Mouse (Mus musculus): ENCODE results near the gene Gm49711. TPM values are rescaled to one million over a fixed set of nuclear protein-coding genes. Genes with fewer than 3 reads are reported as not detected.

Gene Gm49711
- polyA plus RNA-seq, 1 experiment from 2014 or later: 0.32 TPM

DNA sequence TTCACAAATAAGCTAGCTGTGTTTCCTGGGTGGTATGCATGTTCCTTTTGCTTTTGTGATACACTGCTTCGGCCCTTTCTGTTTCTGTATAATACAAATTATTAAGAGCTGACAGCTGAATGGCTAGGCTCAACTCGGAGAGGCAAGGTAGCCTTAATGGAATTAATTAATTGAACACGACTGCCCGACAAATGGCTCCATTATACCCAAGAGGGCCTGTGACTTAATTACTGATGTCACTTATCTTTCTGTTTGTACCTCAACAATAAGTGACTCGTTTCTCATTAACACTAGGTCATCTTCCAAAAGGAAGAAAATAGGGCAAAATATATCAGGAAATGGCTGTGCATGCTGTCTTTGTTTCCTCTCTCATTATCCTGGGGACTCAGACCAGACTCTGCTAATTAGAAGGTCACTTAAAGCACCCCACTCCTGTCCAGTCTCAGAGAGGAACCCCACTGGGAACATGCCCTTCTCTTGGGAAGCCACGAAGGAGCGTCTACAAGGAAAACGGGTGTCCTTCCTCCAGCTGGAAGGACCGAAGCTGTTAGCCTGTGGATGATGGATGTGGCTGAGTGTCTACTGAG is 84.4 kb downstream of the Gm49711 start:
- H3K4me1 ChIP-seq (ENCODE audit: control insufficient read depth, insufficient read depth, low read length): 0 out of 2 replicates have a peak, but pooled peaks cover 4% of the 10 kb centered on the region

DNA sequence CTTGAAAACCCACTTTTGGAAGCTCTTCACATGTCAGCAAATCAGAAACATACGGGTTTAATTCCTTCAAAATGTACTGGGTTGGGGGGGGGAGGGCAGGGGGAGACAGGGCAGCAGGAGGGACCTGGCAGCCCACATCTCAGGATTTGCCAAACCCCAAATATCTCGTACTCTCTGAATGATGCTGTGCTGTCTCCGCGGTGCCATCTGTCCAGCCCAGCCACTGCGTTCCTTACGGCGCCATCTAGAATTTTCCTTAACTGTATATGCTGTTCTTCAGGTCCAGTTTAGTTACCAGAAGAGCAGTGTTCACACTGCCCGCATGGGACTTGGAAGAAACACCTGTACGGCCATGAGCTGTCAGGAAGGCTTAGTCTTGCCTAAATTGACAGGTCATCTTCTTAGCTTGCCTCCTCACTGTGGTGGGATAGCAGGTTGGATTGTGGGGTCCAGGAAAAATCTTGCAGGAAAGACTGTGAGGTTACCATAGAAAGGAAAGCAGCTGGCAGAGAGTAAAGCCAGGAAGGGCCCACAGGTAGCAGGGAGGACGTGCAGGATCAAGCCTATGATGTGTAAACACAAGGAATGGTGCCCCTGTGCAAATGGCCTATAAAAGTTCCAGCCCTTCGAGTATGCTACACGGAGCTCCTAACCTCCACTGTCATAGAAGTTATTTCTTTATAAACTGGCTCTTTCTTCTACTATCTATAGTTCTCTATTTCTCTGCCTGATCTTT is 89.7 kb downstream of the Gm49711 start:
- Histone ChIP-seq H3K4me3 (ENCODE audit: low read length) (no peak overlapping the region), H3K4me1 (ENCODE audit: control insufficient read depth, insufficient read depth, low read length) (no peaks in the 10 kb centered on the region), H3K36me3 (ENCODE audit: control insufficient read depth, insufficient read depth, low read length) (no peaks in the 10 kb centered on the region), H3K27me3 (ENCODE audit: control insufficient read depth, insufficient read depth, low read length) (no peaks in the 10 kb centered on the region), H3K4me2 (replicated peaks; ENCODE audit: low read depth, low read length) (no peak overlapping the region), H3K9ac (ENCODE audit: low read depth, low read length) (no peak overlapping the region), H3K9me3 (ENCODE audit: control insufficient read depth, low read length) (no peaks in the 10 kb centered on the region), H3K27ac (ENCODE audit: low read depth, low read length) (no peak overlapping the region)
- no peak for ATAC-seq (ENCODE audit: low FRiP score, low TSS enrichment)
- WGBS: 89% methylated on average over 12 of the region's 12 CpGs

More for the DNA sequence above, 84.4 kb downstream of the Gm49711 start:
- 77% methylated on average over 9 of the region's 9 CpGs for WGBS
- H3K4me2 ChIP-seq (replicated peaks; ENCODE audit: low read depth, low read length): no peak overlapping the region
- H3K36me3 ChIP-seq (ENCODE audit: control insufficient read depth, insufficient read depth, low read length): no peaks in the 10 kb centered on the region
- no peaks in the 10 kb centered on the region for H3K27me3 ChIP-seq (ENCODE audit: control insufficient read depth, insufficient read depth, low read length)
- no peak overlapping the region for H3K9ac ChIP-seq (ENCODE audit: low read depth, low read length)
- no peaks in the 10 kb centered on the region for H3K9me3 ChIP-seq (ENCODE audit: control insufficient read depth, low read length)
- no peak overlapping the region for H3K27ac ChIP-seq (ENCODE audit: low read depth, low read length)
- H3K4me3 ChIP-seq (ENCODE audit: low read length): no peak overlapping the region
- ATAC-seq (ENCODE audit: low FRiP score, low TSS enrichment): no peak

DNA sequence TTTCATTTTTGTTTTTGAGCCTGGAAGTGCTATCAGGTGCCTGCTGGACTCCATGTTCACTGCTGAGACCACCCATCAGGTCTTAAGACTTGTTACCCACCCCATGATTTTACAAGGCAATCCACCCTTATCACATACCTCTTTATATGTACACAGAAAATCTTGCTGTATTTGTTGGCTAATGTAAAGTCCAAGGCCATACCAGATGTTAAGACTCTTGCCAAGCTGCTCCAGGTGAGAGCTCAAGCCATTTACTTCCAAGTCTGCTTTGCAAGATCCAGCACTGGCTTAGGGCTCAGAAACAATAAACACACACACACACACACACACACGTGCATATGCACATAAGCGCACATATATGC is 90.2 kb downstream of the Gm49711 start:
- Histone ChIP-seq H3K4me1 (ENCODE audit: control insufficient read depth, insufficient read depth, low read length) (no peaks in the 10 kb centered on the region), H3K4me2 (replicated peaks; ENCODE audit: low read depth, low read length) (no peak overlapping the region), H3K27ac (ENCODE audit: low read depth, low read length) (no peak overlapping the region), H3K36me3 (ENCODE audit: control insufficient read depth, insufficient read depth, low read length) (no peaks in the 10 kb centered on the region), H3K4me3 (ENCODE audit: low read length) (no peak overlapping the region), H3K9me3 (ENCODE audit: control insufficient read depth, low read length) (no peaks in the 10 kb centered on the region), H3K27me3 (ENCODE audit: control insufficient read depth, insufficient read depth, low read length) (no peaks in the 10 kb centered on the region), H3K9ac (ENCODE audit: low read depth, low read length) (no peak overlapping the region)
- WGBS: 88% methylated on average over 2 of the region's 2 CpGs
- no peak for ATAC-seq (ENCODE audit: low FRiP score, low TSS enrichment)

DNA sequence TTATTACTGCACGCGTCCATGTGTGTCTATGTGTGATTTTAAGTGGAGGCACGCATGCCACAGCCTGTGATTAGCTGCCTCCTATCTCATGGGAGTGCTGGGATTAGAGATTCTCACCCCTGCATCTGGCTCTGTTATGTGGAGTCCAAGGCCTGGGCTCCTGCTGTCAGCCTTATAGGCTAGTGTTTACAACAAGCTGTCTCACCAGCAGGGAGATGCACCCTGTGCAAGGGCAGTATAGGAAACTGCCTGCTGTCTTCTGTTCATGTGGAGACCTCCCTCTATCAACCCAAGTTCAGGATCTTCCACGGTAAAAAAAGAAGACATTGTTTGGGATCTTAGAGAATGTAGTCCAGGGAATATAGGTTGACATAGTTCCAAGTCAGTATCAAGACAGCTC is 92.9 kb downstream of the Gm49711 start:
- no peak overlapping the region for H3K4me3 ChIP-seq (ENCODE audit: low read length)
- WGBS: 71% methylated on average over 4 of the region's 4 CpGs

DNA sequence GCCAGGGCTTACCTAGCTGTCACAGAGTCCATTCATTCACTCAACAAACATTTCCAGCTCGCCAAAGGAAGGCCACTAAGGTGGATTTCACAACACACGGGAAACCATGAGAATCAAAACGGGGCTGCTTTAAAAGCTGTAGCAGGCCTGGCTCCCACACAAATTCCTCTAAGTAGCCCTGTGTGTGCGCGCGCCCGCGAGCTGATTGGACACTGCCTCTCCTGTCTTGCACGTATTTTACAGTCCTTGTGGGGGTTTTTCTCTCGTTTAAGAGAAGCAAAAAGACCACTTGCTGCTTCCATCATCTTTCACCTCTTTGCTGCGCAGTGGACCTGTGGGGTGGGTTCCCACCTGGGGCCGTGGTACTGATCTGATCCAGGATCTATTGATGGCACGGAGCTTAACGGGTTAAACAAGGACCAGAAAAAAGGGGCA is 99.9 kb downstream of the Gm49711 start:
- WGBS: 2% methylated on average over 14 of the region's 14 CpGs
- Histone ChIP-seq H3K36me3 (ENCODE audit: control insufficient read depth, insufficient read depth, low read length) (no peaks in the 10 kb centered on the region), H3K9ac (ENCODE audit: low read depth, low read length) (peak overlapping the region; percentile 60), H3K4me2 (replicated peaks; ENCODE audit: low read depth, low read length) (peak overlapping the region; percentile 95), H3K9me3 (ENCODE audit: control insufficient read depth, low read length) (no peaks in the 10 kb centered on the region), H3K4me3 (ENCODE audit: low read length) (peak overlapping the region; percentile 46), H3K27me3 (ENCODE audit: control insufficient read depth, insufficient read depth, low read length) (no peaks in the 10 kb centered on the region), H3K4me1 (ENCODE audit: control insufficient read depth, insufficient read depth, low read length) (peaks cover 6% of the 10 kb centered on the region), H3K27ac (ENCODE audit: low read depth, low read length) (peak overlapping the region; percentile 48; the same call in 1 of the 2 replicates)
- peak; percentile 68 for ATAC-seq (ENCODE audit: low FRiP score, low TSS enrichment)

More for the DNA sequence above, 92.9 kb downstream of the Gm49711 start:
- Histone ChIP-seq H3K4me1 (ENCODE audit: control insufficient read depth, insufficient read depth, low read length) (no peaks in the 10 kb centered on the region), H3K9ac (ENCODE audit: low read depth, low read length) (no peak overlapping the region), H3K9me3 (ENCODE audit: control insufficient read depth, low read length) (no peaks in the 10 kb centered on the region), H3K27ac (ENCODE audit: low read depth, low read length) (no peak overlapping the region), H3K27me3 (ENCODE audit: control insufficient read depth, insufficient read depth, low read length) (no peaks in the 10 kb centered on the region), H3K4me2 (replicated peaks; ENCODE audit: low read depth, low read length) (no peak overlapping the region), H3K36me3 (ENCODE audit: control insufficient read depth, insufficient read depth, low read length) (no peaks in the 10 kb centered on the region)
- no peak for ATAC-seq (ENCODE audit: low FRiP score, low TSS enrichment)

DNA sequence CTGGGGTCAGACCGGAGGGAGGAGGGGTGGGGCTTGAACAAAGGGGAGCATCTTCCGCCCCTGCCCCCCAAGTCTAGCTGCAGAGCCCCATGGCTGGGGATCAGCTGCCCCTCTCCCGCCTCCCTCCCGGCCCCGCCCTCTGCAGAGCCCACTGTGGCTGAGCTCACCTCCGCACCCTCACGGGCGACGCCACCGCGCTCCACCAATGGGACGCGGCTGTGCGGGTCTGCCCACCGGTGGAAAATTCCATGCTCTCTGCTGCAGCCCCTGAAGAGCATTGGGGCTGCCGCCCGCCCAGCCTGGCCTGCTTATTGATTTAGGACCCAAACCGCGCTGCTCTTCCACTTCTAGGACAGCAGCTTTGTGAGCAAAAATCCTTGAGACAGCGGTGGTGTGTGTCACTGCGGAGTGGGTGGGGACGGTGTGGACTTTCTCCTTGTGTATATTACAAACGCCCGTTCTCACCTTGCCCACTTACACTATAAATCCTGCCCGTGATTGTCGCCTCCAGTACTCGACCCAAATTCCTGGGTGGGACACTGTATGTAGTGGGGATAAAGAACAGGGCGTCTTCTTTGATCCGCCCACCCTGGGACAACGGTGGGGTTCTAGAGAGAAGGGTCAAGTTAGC is 100.5 kb downstream of the Gm49711 start:
- Histone ChIP-seq H3K27ac (ENCODE audit: low read depth, low read length) (peak overlapping the region; percentile 48), H3K4me2 (replicated peaks; ENCODE audit: low read depth, low read length) (peak overlapping the region; percentile 95), H3K4me1 (ENCODE audit: control insufficient read depth, insufficient read depth, low read length) (peaks cover 6% of the 10 kb centered on the region), H3K9ac (ENCODE audit: low read depth, low read length) (peak overlapping the region; percentile 60), H3K4me3 (ENCODE audit: low read length) (peak overlapping the region; percentile 46), H3K9me3 (ENCODE audit: control insufficient read depth, low read length) (no peaks in the 10 kb centered on the region), H3K36me3 (ENCODE audit: control insufficient read depth, insufficient read depth, low read length) (no peaks in the 10 kb centered on the region), H3K27me3 (ENCODE audit: control insufficient read depth, insufficient read depth, low read length) (no peaks in the 10 kb centered on the region)
- ATAC-seq (ENCODE audit: low FRiP score, low TSS enrichment): peak; percentile 96
- WGBS: 2% methylated on average over 29 of the region's 30 CpGs

DNA sequence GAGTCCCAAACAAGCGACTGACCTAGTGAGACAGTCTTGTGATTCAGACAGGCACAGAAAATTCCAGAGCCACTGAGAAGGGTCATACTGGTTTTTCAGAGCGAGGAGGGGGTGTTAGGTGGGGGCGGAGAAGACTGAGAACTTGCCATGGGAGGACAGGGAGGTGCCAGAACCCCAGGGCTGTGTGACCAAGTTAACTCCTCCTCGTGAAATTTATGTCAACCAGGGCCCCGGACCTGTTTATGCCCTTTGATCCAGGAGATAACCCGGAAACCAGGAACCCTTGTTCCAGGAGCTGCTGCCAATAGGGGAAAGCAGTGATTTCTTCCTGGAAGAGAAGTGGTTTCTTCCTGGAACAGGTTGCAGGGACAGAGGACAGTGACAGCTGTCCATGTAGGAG is 101.0 kb downstream of the Gm49711 start:
- peak overlapping the region; percentile 46 for H3K4me3 ChIP-seq (ENCODE audit: low read length)
- peak; percentile 21; the same call in 1 of the 2 replicates for ATAC-seq (ENCODE audit: low FRiP score, low TSS enrichment)

DNA sequence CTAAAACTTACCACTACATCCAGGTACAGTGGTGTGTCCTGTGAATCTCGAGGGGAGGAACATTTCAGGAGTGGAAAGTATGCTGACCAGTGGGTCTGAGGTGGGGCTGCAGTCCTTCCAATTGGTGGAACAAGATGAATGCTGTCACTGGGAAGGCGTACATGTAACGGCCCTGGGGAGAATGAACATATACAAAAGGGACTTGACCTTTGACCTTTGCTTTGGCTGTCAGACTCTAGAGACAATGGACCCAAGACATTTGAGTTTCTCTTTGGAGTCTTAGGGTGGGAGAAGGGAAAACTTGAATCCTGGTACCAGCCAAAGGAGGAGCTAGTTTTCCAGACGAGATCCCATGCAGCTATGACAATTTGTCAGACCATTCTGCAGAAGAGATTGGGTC is 104.2 kb downstream of the Gm49711 start:
- Histone ChIP-seq H3K4me3 (ENCODE audit: low read length) (no peak overlapping the region), H3K27ac (ENCODE audit: low read depth, low read length) (no peak overlapping the region), H3K27me3 (ENCODE audit: control insufficient read depth, insufficient read depth, low read length) (no peaks in the 10 kb centered on the region), H3K4me1 (ENCODE audit: control insufficient read depth, insufficient read depth, low read length) (peaks cover 6% of the 10 kb centered on the region), H3K9ac (ENCODE audit: low read depth, low read length) (no peak overlapping the region), H3K4me2 (replicated peaks; ENCODE audit: low read depth, low read length) (no peak overlapping the region), H3K9me3 (ENCODE audit: control insufficient read depth, low read length) (no peaks in the 10 kb centered on the region), H3K36me3 (ENCODE audit: control insufficient read depth, insufficient read depth, low read length) (no peaks in the 10 kb centered on the region)
- 78% methylated on average over 4 of the region's 4 CpGs for WGBS
- ATAC-seq (ENCODE audit: low FRiP score, low TSS enrichment): no peak

More for the DNA sequence above, 101.0 kb downstream of the Gm49711 start:
- Histone ChIP-seq H3K4me1 (ENCODE audit: control insufficient read depth, insufficient read depth, low read length) (peaks cover 6% of the 10 kb centered on the region), H3K9me3 (ENCODE audit: control insufficient read depth, low read length) (no peaks in the 10 kb centered on the region), H3K27ac (ENCODE audit: low read depth, low read length) (peak overlapping the region; percentile 48; the same call in 1 of the 2 replicates), H3K27me3 (ENCODE audit: control insufficient read depth, insufficient read depth, low read length) (no peaks in the 10 kb centered on the region), H3K9ac (ENCODE audit: low read depth, low read length) (peak overlapping the region; percentile 60), H3K36me3 (ENCODE audit: control insufficient read depth, insufficient read depth, low read length) (no peaks in the 10 kb centered on the region), H3K4me2 (replicated peaks; ENCODE audit: low read depth, low read length) (peak overlapping the region; percentile 95)
- 8% methylated on average over 6 of the region's 6 CpGs for WGBS

DNA sequence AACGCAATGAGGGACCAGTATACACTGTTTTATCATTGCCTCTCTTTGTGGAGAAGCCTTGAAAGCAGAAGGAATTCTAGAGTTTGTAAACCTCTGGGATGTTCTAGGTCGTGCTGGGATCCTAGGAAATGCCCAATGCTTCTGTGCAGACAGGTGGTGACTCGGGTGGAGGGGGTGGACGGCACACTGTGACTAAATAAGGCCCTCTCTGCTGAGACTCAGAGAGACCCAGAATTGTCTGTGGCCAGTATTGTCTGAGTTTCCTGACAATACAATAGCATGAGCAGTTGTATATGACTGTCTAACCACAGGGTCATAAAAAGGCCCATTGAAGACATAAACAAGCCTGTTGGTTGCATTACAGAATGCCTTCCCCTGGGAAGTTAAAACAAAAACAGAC is 105.4 kb downstream of the Gm49711 start:
- 75% methylated on average over 4 of the region's 4 CpGs for WGBS
- H3K4me1 ChIP-seq (ENCODE audit: control insufficient read depth, insufficient read depth, low read length): peaks cover 6% of the 10 kb centered on the region
- no peak for ATAC-seq (ENCODE audit: low FRiP score, low TSS enrichment)

More for the DNA sequence above, 105.4 kb downstream of the Gm49711 start:
- no peak overlapping the region for H3K4me2 ChIP-seq (replicated peaks; ENCODE audit: low read depth, low read length)
- H3K27me3 ChIP-seq (ENCODE audit: control insufficient read depth, insufficient read depth, low read length): no peaks in the 10 kb centered on the region
- H3K9ac ChIP-seq (ENCODE audit: low read depth, low read length): no peak overlapping the region
- no peak overlapping the region for H3K4me3 ChIP-seq (ENCODE audit: low read length)
- no peak overlapping the region for H3K27ac ChIP-seq (ENCODE audit: low read depth, low read length)
- H3K9me3 ChIP-seq (ENCODE audit: control insufficient read depth, low read length): peaks cover 6% of the 10 kb centered on the region; the same call in 1 of the 2 replicates
- H3K36me3 ChIP-seq (ENCODE audit: control insufficient read depth, insufficient read depth, low read length): no peaks in the 10 kb centered on the region

Data from kidney, embryonic 14.5 days (tissue).